In the genomic region with DNA sequence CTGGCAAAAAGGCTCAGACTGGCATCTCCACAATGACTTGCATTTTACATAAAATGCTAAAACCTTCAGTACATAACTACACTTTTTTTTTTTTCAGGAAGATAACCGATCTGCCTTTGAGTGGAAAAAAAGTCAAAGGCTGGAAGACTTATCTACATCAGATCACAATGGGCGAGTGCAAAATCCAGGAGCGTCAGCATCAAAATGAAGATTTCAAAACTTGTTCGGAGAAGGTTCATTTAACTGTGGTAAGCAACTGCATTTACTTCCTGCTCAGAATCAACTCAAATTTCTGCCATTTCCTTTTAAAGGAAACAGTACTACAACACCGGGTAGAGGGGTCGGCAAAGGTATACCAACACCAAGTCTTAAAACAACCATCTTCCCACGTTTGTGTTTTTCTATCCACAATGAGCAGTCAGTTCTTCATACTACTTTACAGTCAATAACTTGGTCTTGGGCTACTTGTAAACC, we compare ENCODE assay signal across 8 mouse cellular contexts. TPM values are rescaled to one million over a fixed set of nuclear protein-coding genes. Genes with fewer than 3 reads are reported as not detected.
DNase-seq lines count a peak whose midpoint lies in the region; ATAC-seq and TF ChIP-seq lines count a peak whose summit lies in the region.

No protein-coding gene starts in this region.

- H3K27me3 ChIP-seq in heart, adult 2 months (ENCODE audit: control insufficient read depth, insufficient read depth, low read length): no peaks in the 10 kb centered on the region
- H3K27me3 ChIP-seq in forebrain, embryonic 11.5 days (ENCODE audit: control insufficient read depth, insufficient read depth, low read length): no peaks in the 10 kb centered on the region
- no peaks in the 10 kb centered on the region for H3K27me3 ChIP-seq in liver, embryonic 15.5 days

- peak overlapping the region; percentile 74 for H3K4me2 ChIP-seq in forebrain, embryonic 11.5 days (ENCODE audit: low read depth, low read length, severe bottlenecking)
- H3K4me2 ChIP-seq in liver, embryonic 15.5 days: peak overlapping the region; percentile 78

- no peak for TF ChIP-seq EP300 in heart, adult 2 months (IDR thresholded peaks at IDR 0.05; ENCODE audit: insufficient read depth, low read depth, low read length)

- intact Hi-C loops in heart, adult 2 months (cut with DNase I): no loop called here

- no peak for TF ChIP-seq POLR2A in heart, adult 2 months (IDR thresholded peaks at IDR 0.05; ENCODE audit: insufficient read depth, low read depth, low read length)

- peak overlapping the region; percentile 100 for H3K27ac ChIP-seq in heart, adult 2 months
- H3K27ac ChIP-seq in forebrain, embryonic 11.5 days (ENCODE audit: low read depth, low read length): no peak overlapping the region
- peak overlapping the region; percentile 100 for H3K27ac ChIP-seq in liver, embryonic 15.5 days (replicated peaks)

- ATAC-seq in forebrain, embryonic 11.5 days (replicated peaks; ENCODE audit: low FRiP score): no peak
- no peak for ATAC-seq in liver, embryonic 15.5 days (ENCODE audit: insufficient read depth)
- no peak for ATAC-seq in monocyte, adult 5-6 weeks (replicated peaks; ENCODE audit: insufficient number of reproducible peaks, low FRiP score, low TSS enrichment, poor library complexity, severe bottlenecking)
- ATAC-seq in erythroid progenitor cell, adult 5-6 weeks (replicated peaks; ENCODE audit: low FRiP score, poor library complexity, severe bottlenecking): no peak

- H3K9ac ChIP-seq in heart, adult 2 months (ENCODE audit: low read depth, low read length): no peak overlapping the region; the same call in 1 of the 2 replicates
- peak overlapping the region; percentile 70 for H3K9ac ChIP-seq in forebrain, embryonic 11.5 days (ENCODE audit: low read length)
- peak overlapping the region; percentile 99 for H3K9ac ChIP-seq in liver, embryonic 15.5 days

- peaks cover 31% of the 10 kb centered on the region for H3K36me3 ChIP-seq in heart, adult 2 months (ENCODE audit: control insufficient read depth, insufficient read depth, low read length)
- no peaks in the 10 kb centered on the region; the same call in 1 of the 2 replicates for H3K36me3 ChIP-seq in forebrain, embryonic 11.5 days (ENCODE audit: control insufficient read depth, insufficient read depth, low read length)
- H3K36me3 ChIP-seq in liver, embryonic 15.5 days (replicated peaks): peaks cover 26% of the 10 kb centered on the region

- 5% methylated on average over 7 of the region's 7 CpGs for WGBS in heart, adult 2 months
- 23% methylated on average over 7 of the region's 7 CpGs for WGBS in forebrain, embryonic 11.5 days
- 0% methylated on average over 7 of the region's 7 CpGs for WGBS in liver, embryonic 15.5 days (ENCODE audit: insufficient replicate concordance)

- no peak for TF ChIP-seq CTCF in heart, adult 2 months (IDR thresholded peaks at IDR 0.05)

- H3K4me1 ChIP-seq in heart, adult 2 months (ENCODE audit: control insufficient read depth, insufficient read depth, low read length): peaks cover 8% of the 10 kb centered on the region
- peaks cover 2% of the 10 kb centered on the region; the same call in 1 of the 2 replicates for H3K4me1 ChIP-seq in forebrain, embryonic 11.5 days (replicated peaks; ENCODE audit: control insufficient read depth, insufficient read depth, low read length)
- peaks cover 46% of the 10 kb centered on the region for H3K4me1 ChIP-seq in liver, embryonic 15.5 days (replicated peaks)

- no peaks in the 10 kb centered on the region for H3K9me3 ChIP-seq in forebrain, embryonic 11.5 days (ENCODE audit: control insufficient read depth, low read length)
- no peaks in the 10 kb centered on the region for H3K9me3 ChIP-seq in liver, embryonic 15.5 days (replicated peaks)

- no peak for DNase-seq in heart, adult 2 months
- DNase-seq in heart, adult 9 months (ENCODE audit: low spot score in 2 of 2): no peak
- DNase-seq in A20 (ENCODE audit: low read depth, low spot score): peak; percentile 65
- no peak for DNase-seq in forebrain, embryonic 11.5 days (ENCODE audit: low spot score)
- DNase-seq in left cerebral cortex, adult 11 months (ENCODE audit: low spot score): no peak

- H3K4me3 ChIP-seq in heart, adult 2 months: peak overlapping the region; percentile 71
- H3K4me3 ChIP-seq in forebrain, embryonic 11.5 days (ENCODE audit: low read depth, low read length): peak overlapping the region; percentile 64
- peak overlapping the region; percentile 92 for H3K4me3 ChIP-seq in liver, embryonic 15.5 days (replicated peaks)

- peaks cover 1% of the 10 kb centered on the region; the same call in 1 of the 2 replicates for H3K79me2 ChIP-seq in heart, adult 2 months (replicated peaks; ENCODE audit: control insufficient read depth, insufficient read depth, low read length)

RNA-seq across cellular contexts. Expression of a gene that starts 1.8 kb away (rescaled TPM):
- total RNA-seq in heart, adult 2 months (2021): 10 to 100 TPM; 47.9 to 54.9 TPM
- polyA plus RNA-seq in heart, adult 2 months (2012; rRNA removed): 22.9 and 39.2 TPM in 2 replicates
- polyA plus RNA-seq in forebrain, embryonic 11.5 days (2014; fragmentation: Nextera tagmentation; extraction: Ambion mirVana): 68.3 and 68.7 TPM in 2 replicates
- polyA plus RNA-seq in liver, embryonic 15.5 days (2015; fragmentation: Nextera tagmentation; extraction: Ambion mirVana): 55.4 and 56.1 TPM in 2 replicates
- total RNA-seq in monocyte, adult 5-6 weeks (2017): 317 to 399 TPM (median 347 TPM) in 3 replicates
- 268 and 506 TPM in 2 replicates for total RNA-seq in erythroid progenitor cell, adult 5-6 weeks (2015; ENCODE audit: low replicate concordance)
- 686 and 829 TPM in 2 replicates for total RNA-seq in erythroid progenitor cell, adult 5-6 weeks (2017; ENCODE audit: low replicate concordance)

RNA-seq across cellular contexts. Expression of a gene that starts 11.1 kb away (rescaled TPM):
- total RNA-seq in heart, adult 2 months (2021): 1 to 10 TPM; 5.7 to 5.9 TPM
- 7.5 and 10.4 TPM in 2 replicates for polyA plus RNA-seq in heart, adult 2 months (2012; rRNA removed)
- polyA plus RNA-seq in forebrain, embryonic 11.5 days (2014; fragmentation: Nextera tagmentation; extraction: Ambion mirVana): 11.8 and 13.6 TPM in 2 replicates
- 3.4 and 3.8 TPM in 2 replicates for polyA plus RNA-seq in liver, embryonic 15.5 days (2015; fragmentation: Nextera tagmentation; extraction: Ambion mirVana)
- 0.75 to 4.2 TPM (median 1.2 TPM) in 3 replicates for total RNA-seq in monocyte, adult 5-6 weeks (2017)
- total RNA-seq in erythroid progenitor cell, adult 5-6 weeks (2015; ENCODE audit: low replicate concordance): 6.1 and 15.5 TPM in 2 replicates
- 6.5 and 10.5 TPM in 2 replicates for total RNA-seq in erythroid progenitor cell, adult 5-6 weeks (2017; ENCODE audit: low replicate concordance)

RNA-seq across cellular contexts. Expression of a gene that starts 11.3 kb away (rescaled TPM):
- total RNA-seq in heart, adult 2 months (2021): 1 to 10 TPM; 5.6 to 6.3 TPM
- polyA plus RNA-seq in heart, adult 2 months (2012; rRNA removed): 2.3 and 5.3 TPM in 2 replicates
- 3.7 and 3.9 TPM in 2 replicates for polyA plus RNA-seq in forebrain, embryonic 11.5 days (2014; fragmentation: Nextera tagmentation; extraction: Ambion mirVana)
- polyA plus RNA-seq in liver, embryonic 15.5 days (2015; fragmentation: Nextera tagmentation; extraction: Ambion mirVana): 1.2 and 1.6 TPM in 2 replicates
- 3.2 to 5.0 TPM (median 4.7 TPM) in 3 replicates for total RNA-seq in monocyte, adult 5-6 weeks (2017)
- total RNA-seq in erythroid progenitor cell, adult 5-6 weeks (2015; ENCODE audit: low replicate concordance): 1.7 and 4.7 TPM in 2 replicates
- 5.0 and 6.9 TPM in 2 replicates for total RNA-seq in erythroid progenitor cell, adult 5-6 weeks (2017; ENCODE audit: low replicate concordance)

RNA-seq across cellular contexts. Expression of a gene that starts 40.0 kb away (rescaled TPM):
- total RNA-seq in heart, adult 2 months (2021): 100 to 1,000 TPM in 1 of 2 experiments, 10 to 100 TPM in 1; 87.7 to 108 TPM
- polyA plus RNA-seq in heart, adult 2 months (2012; rRNA removed): 186 and 232 TPM in 2 replicates
- polyA plus RNA-seq in forebrain, embryonic 11.5 days (2014; fragmentation: Nextera tagmentation; extraction: Ambion mirVana): 12.6 TPM in 2 replicates
- polyA plus RNA-seq in liver, embryonic 15.5 days (2015; fragmentation: Nextera tagmentation; extraction: Ambion mirVana): 246 and 274 TPM in 2 replicates
- 10.3 to 11.0 TPM (median 10.3 TPM) in 3 replicates for total RNA-seq in monocyte, adult 5-6 weeks (2017)
- 865 and 926 TPM in 2 replicates for total RNA-seq in erythroid progenitor cell, adult 5-6 weeks (2015; ENCODE audit: low replicate concordance)
- 517 and 556 TPM in 2 replicates for total RNA-seq in erythroid progenitor cell, adult 5-6 weeks (2017; ENCODE audit: low replicate concordance)

RNA-seq across cellular contexts. Expression of a gene that starts 47.3 kb away (rescaled TPM):
- total RNA-seq in heart, adult 2 months (2021): 10 to 100 TPM in 1 of 2 experiments, 1 to 10 TPM in 1; 8.7 to 11.6 TPM
- 8.8 and 13.0 TPM in 2 replicates for polyA plus RNA-seq in heart, adult 2 months (2012; rRNA removed)
- polyA plus RNA-seq in forebrain, embryonic 11.5 days (2014; fragmentation: Nextera tagmentation; extraction: Ambion mirVana): 70.0 and 78.2 TPM in 2 replicates
- polyA plus RNA-seq in liver, embryonic 15.5 days (2015; fragmentation: Nextera tagmentation; extraction: Ambion mirVana): 33.3 and 34.8 TPM in 2 replicates
- 8.6 to 18.2 TPM (median 17.8 TPM) in 3 replicates for total RNA-seq in monocyte, adult 5-6 weeks (2017)
- 9.4 and 26.4 TPM in 2 replicates for total RNA-seq in erythroid progenitor cell, adult 5-6 weeks (2015; ENCODE audit: low replicate concordance)
- total RNA-seq in erythroid progenitor cell, adult 5-6 weeks (2017; ENCODE audit: low replicate concordance): 6.0 and 14.2 TPM in 2 replicates
